ENCODE assay signal across 10 mouse cellular contexts in the genomic region with DNA sequence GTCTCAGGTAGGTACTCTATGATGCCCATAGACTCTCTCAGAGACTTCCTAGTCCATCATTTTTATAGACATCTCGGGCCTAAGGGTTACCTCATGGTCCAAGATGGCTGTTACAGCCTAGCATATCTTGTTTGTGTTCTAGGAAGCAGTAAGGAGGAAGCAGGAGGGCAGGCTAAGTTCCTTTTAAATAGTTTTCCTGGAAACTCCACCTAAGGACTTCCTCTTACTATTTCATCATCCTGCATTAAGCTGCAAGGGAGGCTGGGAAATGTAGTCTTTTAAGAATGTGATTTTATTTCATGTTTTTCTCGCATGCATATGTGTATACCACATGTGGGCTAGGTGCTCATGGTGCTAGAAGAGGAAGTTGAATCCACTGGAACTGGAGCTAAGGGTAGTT. TPM values are rescaled to one million over a fixed set of nuclear protein-coding genes. Genes with fewer than 3 reads are reported as not detected.
DNase-seq lines count a peak whose midpoint lies in the region; ATAC-seq and TF ChIP-seq lines count a peak whose summit lies in the region.
"Had no signal": no experiment of that assay in that cellular context is flagged by ENCODE, and none has a peak within 500 bp of the region (broad histone marks: within the 10 kb centered on the region; RNA-seq: fewer than 3 reads in every experiment).

No protein-coding gene starts in this region.

- peaks cover 1% of the 10 kb centered on the region for H3K4me1 ChIP-seq in heart, adult 2 months (ENCODE audit: control insufficient read depth, insufficient read depth, low read length)
- H3K4me1 ChIP-seq in heart, embryonic 12.5 days (replicated peaks) = no peaks in the 10 kb centered on the region
- peaks cover 12% of the 10 kb centered on the region for H3K4me1 ChIP-seq in liver, postnatal 0 days (ENCODE audit: insufficient read depth)
- H3K4me1 ChIP-seq in hindbrain, embryonic 13.5 days (replicated peaks) = no peaks in the 10 kb centered on the region
- H3K4me1 ChIP-seq: heart, embryonic 13.5 days had no signal

- TF ChIP-seq POLR2A in heart, adult 2 months (IDR thresholded peaks at IDR 0.05; ENCODE audit: insufficient read depth, low read depth, low read length) = no peak

- no peak overlapping the region for H3K4me3 ChIP-seq in heart, adult 2 months
- H3K4me3 ChIP-seq in heart, embryonic 12.5 days = no peak overlapping the region
- no peak overlapping the region for H3K4me3 ChIP-seq in C2C12 (ENCODE audit: insufficient read depth, poor library complexity, severe bottlenecking)
- H3K4me3 ChIP-seq in liver, postnatal 0 days (ENCODE audit: low read depth, low read length) = no peak overlapping the region
- no peak overlapping the region for H3K4me3 ChIP-seq in hindbrain, embryonic 13.5 days
- H3K4me3 ChIP-seq: heart, embryonic 13.5 days had no signal

- no peak overlapping the region for H3K9ac ChIP-seq in heart, adult 2 months (ENCODE audit: low read depth, low read length)
- no peak overlapping the region for H3K9ac ChIP-seq in heart, embryonic 12.5 days
- no peak overlapping the region for H3K9ac ChIP-seq in liver, postnatal 0 days (replicated peaks)
- no peak overlapping the region for H3K9ac ChIP-seq in hindbrain, embryonic 13.5 days
- H3K9ac ChIP-seq: heart, embryonic 13.5 days had no signal

- H3K27ac ChIP-seq in heart, adult 2 months = peak overlapping the region; percentile 3; the same call in 1 of the 2 replicates
- no peak overlapping the region for H3K27ac ChIP-seq in heart, embryonic 12.5 days (ENCODE audit: poor library complexity, severe bottlenecking)
- H3K27ac ChIP-seq in liver, postnatal 0 days (ENCODE audit: low read depth) = peak overlapping the region; percentile 31; the same call in 1 of the 2 replicates
- no peak overlapping the region for H3K27ac ChIP-seq in hindbrain, embryonic 13.5 days
- H3K27ac ChIP-seq: heart, embryonic 13.5 days had no signal

- no peak overlapping the region for H3ac ChIP-seq in C2C12 (ENCODE audit: control insufficient read depth, insufficient read length, low read depth)

- H3K9me3 ChIP-seq in heart, embryonic 12.5 days (replicated peaks) = no peaks in the 10 kb centered on the region
- no peaks in the 10 kb centered on the region for H3K9me3 ChIP-seq in liver, postnatal 0 days (ENCODE audit: low read length)
- no peaks in the 10 kb centered on the region for H3K9me3 ChIP-seq in hindbrain, embryonic 13.5 days
- H3K9me3 ChIP-seq: heart, embryonic 13.5 days had no signal

- no peak for DNase-seq in heart, adult 2 months
- peak; percentile 73 for DNase-seq in c-Kit-negative CD71-positive TER-119-positive erythroid progenitor cells, embryonic 14.5 days (ENCODE audit: low read depth, low spot score)
- no peak for DNase-seq in liver, postnatal 0 days
- DNase-seq in layer of hippocampus, adult 9-10 months (ENCODE audit: low spot score) = no peak
- DNase-seq in layer of hippocampus, postnatal 14 days (ENCODE audit: low spot score in 2 of 2) = no peak
- DNase-seq: adrenal gland, adult 8-10 months had no signal

- no peaks in the 10 kb centered on the region for H3K79me2 ChIP-seq in heart, adult 2 months (replicated peaks; ENCODE audit: control insufficient read depth, insufficient read depth, low read length)
- H3K79me2 ChIP-seq in C2C12 (ENCODE audit: control insufficient read depth, insufficient read depth) = no peaks in the 10 kb centered on the region

- no peak for TF ChIP-seq CTCF in heart, adult 2 months (IDR thresholded peaks at IDR 0.05)
- TF ChIP-seq CTCF in C2C12 (IDR thresholded peaks at IDR 0.05; ENCODE audit: control insufficient read depth, insufficient read depth, insufficient read length) = no peak
- no peak for TF ChIP-seq CTCF in liver, postnatal 0 days (IDR thresholded peaks at IDR 0.05; ENCODE audit: low read depth)

- H3K79me3 ChIP-seq in C2C12 (ENCODE audit: low read depth) = no peaks in the 10 kb centered on the region

- no peak for TF ChIP-seq EP300 in heart, adult 2 months (IDR thresholded peaks at IDR 0.05; ENCODE audit: insufficient read depth, low read depth, low read length)
- TF ChIP-seq EP300 in liver, postnatal 0 days (IDR thresholded peaks at IDR 0.05; ENCODE audit: low read depth) = peak; percentile 81

- H3K4me2 ChIP-seq in heart, embryonic 12.5 days = no peak overlapping the region
- H3K4me2 ChIP-seq in liver, postnatal 0 days (ENCODE audit: low read depth, low read length) = no peak overlapping the region
- no peak overlapping the region for H3K4me2 ChIP-seq in hindbrain, embryonic 13.5 days
- H3K4me2 ChIP-seq: heart, embryonic 13.5 days had no signal

- no peaks in the 10 kb centered on the region for H3K36me3 ChIP-seq in heart, adult 2 months (ENCODE audit: control insufficient read depth, insufficient read depth, low read length)
- H3K36me3 ChIP-seq in heart, embryonic 12.5 days = no peaks in the 10 kb centered on the region
- H3K36me3 ChIP-seq in C2C12 (ENCODE audit: control insufficient read depth, insufficient read depth) = no peaks in the 10 kb centered on the region
- no peaks in the 10 kb centered on the region for H3K36me3 ChIP-seq in liver, postnatal 0 days (replicated peaks; ENCODE audit: insufficient read depth, low read length)
- H3K36me3 ChIP-seq in hindbrain, embryonic 13.5 days = no peaks in the 10 kb centered on the region
- H3K36me3 ChIP-seq: heart, embryonic 13.5 days had no signal

- ATAC-seq in heart, embryonic 12.5 days (ENCODE audit: insufficient number of reproducible peaks, low FRiP score) = no peak
- ATAC-seq in liver, postnatal 0 days = peak; percentile 89
- no peak for ATAC-seq in hindbrain, embryonic 13.5 days (ENCODE audit: low FRiP score)

- intact Hi-C loops in heart, adult 2 months (cut with DNase I) = no loop called here

- 60% methylated on average over 2 of the region's 2 CpGs for WGBS in heart, adult 2 months
- WGBS in heart, embryonic 12.5 days = 75% methylated on average over 2 of the region's 2 CpGs
- WGBS in liver, postnatal 0 days (ENCODE audit: insufficient replicate concordance) = 53% methylated on average over 2 of the region's 2 CpGs
- WGBS in hindbrain, embryonic 13.5 days = 72% methylated on average over 2 of the region's 2 CpGs

- H3K27me3 ChIP-seq in heart, adult 2 months (ENCODE audit: control insufficient read depth, insufficient read depth, low read length) = no peaks in the 10 kb centered on the region
- no peaks in the 10 kb centered on the region for H3K27me3 ChIP-seq in heart, embryonic 12.5 days (replicated peaks)
- H3K27me3 ChIP-seq in C2C12 (ENCODE audit: control insufficient read depth, insufficient read depth, insufficient read length) = no peaks in the 10 kb centered on the region
- H3K27me3 ChIP-seq in liver, postnatal 0 days (ENCODE audit: insufficient read depth, low read length) = no peaks in the 10 kb centered on the region
- 0 out of 2 replicates have a peak, but pooled peaks cover 3% of the 10 kb centered on the region for H3K27me3 ChIP-seq in hindbrain, embryonic 13.5 days
- H3K27me3 ChIP-seq: heart, embryonic 13.5 days had no signal

TF ChIP-seq in C2C12, 6 proteins besides CTCF, POLR2A, EP300 and RAD21:
- TF ChIP-seq MAX (IDR thresholded peaks at IDR 0.05) (no peak), MYOG (IDR thresholded peaks at IDR 0.05; ENCODE audit: control insufficient read depth, extremely low read depth, insufficient read length) (no peak), CEBPB (IDR thresholded peaks at IDR 0.05; ENCODE audit: low read depth) (peak; percentile 59)

RNA-seq across cellular contexts. Expression of gene 1810013L24Rik, which starts 6.2 kb away (rescaled TPM):
- 100 to 1,000 TPM in 1 of 2 experiments, 10 to 100 TPM in 1; 93.2 to 133 TPM for total RNA-seq in heart, adult 2 months (2021)
- 29.2 and 57.0 TPM in 2 replicates for polyA plus RNA-seq in heart, adult 2 months (2012; rRNA removed)
- 24.1 and 25.9 TPM in 2 replicates for polyA plus RNA-seq in heart, embryonic 12.5 days (2016; fragmentation: Nextera tagmentation; extraction: Ambion mirVana)
- polyA plus RNA-seq in C2C12 (2012; fragmentation: generic; extraction: Trizol) = 20.1 TPM
- 7.1 and 7.5 TPM in 2 replicates for polyA plus RNA-seq in liver, postnatal 0 days (2015; fragmentation: Nextera tagmentation; extraction: Ambion mirVana)
- total RNA-seq in layer of hippocampus, postnatal 14 days (2021) = 100 to 1,000 TPM; 112 to 121 TPM
- polyA plus RNA-seq in hindbrain, embryonic 13.5 days (2015; fragmentation: Nextera tagmentation; extraction: Ambion mirVana) = 30.6 and 31.3 TPM in 2 replicates

RNA-seq across cellular contexts. Expression of gene Usp7, which starts 31.6 kb away (rescaled TPM):
- 10 to 100 TPM; 45.6 to 49.0 TPM for total RNA-seq in heart, adult 2 months (2021)
- 19.4 and 30.7 TPM in 2 replicates for polyA plus RNA-seq in heart, adult 2 months (2012; rRNA removed)
- polyA plus RNA-seq in heart, embryonic 12.5 days (2016; fragmentation: Nextera tagmentation; extraction: Ambion mirVana) = 17.1 and 21.1 TPM in 2 replicates
- 28.2 TPM for polyA plus RNA-seq in C2C12 (2012; fragmentation: generic; extraction: Trizol)
- 15.8 and 17.7 TPM in 2 replicates for polyA plus RNA-seq in liver, postnatal 0 days (2015; fragmentation: Nextera tagmentation; extraction: Ambion mirVana)
- total RNA-seq in layer of hippocampus, postnatal 14 days (2021) = 100 to 1,000 TPM; 149 to 167 TPM
- polyA plus RNA-seq in hindbrain, embryonic 13.5 days (2015; fragmentation: Nextera tagmentation; extraction: Ambion mirVana) = 27.8 and 34.1 TPM in 2 replicates

Comparison
In these comparisons a context has a peak if more than half of its experiments do, and no peak if none do; other contexts are left out.
1. H3K27ac ChIP-seq: peak in heart, adult 2 months (single experiment) and liver, postnatal 0 days (single experiment); none in heart, embryonic 12.5 days (single experiment) and hindbrain, embryonic 13.5 days (single experiment).